Mouse (Mus musculus) olfactory bulb, adult 2 months (tissue): ENCODE data around the gene Bcor.

Source experiments
- CTCF ChIP-seq: fragments of 200-500 bp; IDR thresholded peaks from 2 replicates; pipeline ENCODE4 v1.5.1; 2012; ENCODE audit warnings: low read depth, mild to moderate bottlenecking, low read length, moderate library complexity; ENCODE audit not compliant: insufficient read depth
- POLR2A ChIP-seq: fragments of 200-500 bp; IDR thresholded peaks from 2 replicates; pipeline ENCODE4 v1.6.1; 2012; ENCODE audit warnings: mild to moderate bottlenecking, low read depth, low read length, moderate library complexity; ENCODE audit not compliant: insufficient read depth

- TF ChIP-seq POLR2A (no peak), CTCF (no peak)
These were observed 72.4 kb downstream of the Bcor start for GRCm38 (mm10) chrX:12087511-12088300.
